Mouse (Mus musculus): Measurements from ENCODE around the gene Gm9837.

DNA sequence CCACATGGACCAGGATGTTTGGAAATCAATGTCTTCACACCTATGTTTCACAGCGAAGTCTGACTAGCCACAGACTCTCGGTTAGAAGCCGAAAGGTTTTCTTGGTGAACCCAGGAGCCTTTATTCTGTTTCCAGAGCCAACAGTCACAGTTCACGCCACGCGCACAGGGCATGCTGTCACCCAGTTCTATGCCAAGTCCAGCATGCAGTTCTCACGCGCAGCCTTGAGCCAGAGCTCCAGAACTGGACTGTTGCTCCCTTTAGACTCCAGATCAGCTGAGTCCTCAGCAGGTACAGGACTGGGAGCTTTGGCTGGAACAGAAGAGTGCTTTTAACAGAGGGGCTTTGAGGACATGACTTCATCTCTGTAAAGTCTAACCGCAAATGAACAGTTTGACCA is 17.9 kb downstream of the Gm9837 start:
- TF ChIP-seq POLR2A (IDR thresholded peaks at IDR 0.05; ENCODE audit: low read depth, low read length) (no peak), CTCF (IDR thresholded peaks at IDR 0.05; ENCODE audit: borderline replicate concordance, insufficient read depth, low read length) (no peak)
